Mouse (Mus musculus) retina, adult 2 months (tissue): ENCODE results near the gene Hs3st3a1.

Source experiments
- DNase-seq: peaks from one replicate; pipeline ENCODE4 v3.0.0-alpha.2; 2012; ENCODE audit warnings: low read depth, low spot score

Gene Hs3st3a1

GRCm38 (mm10) chr11:64558282-64558681 lies 123.2 kb downstream of the Hs3st3a1 start:
- no peak for DNase-seq

- no peak for DNase-seq
These were observed 124.3 kb downstream of the Hs3st3a1 start for GRCm38 (mm10) chr11:64559388-64559787.

GRCm38 (mm10) chr11:64560471-64560870 lies 125.3 kb downstream of the Hs3st3a1 start:
- no peak for DNase-seq

- no peak for DNase-seq
These were observed 127.6 kb downstream of the Hs3st3a1 start for GRCm38 (mm10) chr11:64562771-64563170.
